Mouse (Mus musculus): ENCODE measurements around the gene Mcrip2. TPM values are rescaled to one million over a fixed set of nuclear protein-coding genes. Genes with fewer than 3 reads are reported as not detected.
"Not testable (repeated sequence)": the region's sequence is repeated elsewhere in the genome, so short reads cannot be mapped to it uniquely, and the experiment has no call there.

Mcrip2 gene
- total and polyA plus RNA-seq, 2 experiments from 2014 or later = 202 to 357 TPM

DNA sequence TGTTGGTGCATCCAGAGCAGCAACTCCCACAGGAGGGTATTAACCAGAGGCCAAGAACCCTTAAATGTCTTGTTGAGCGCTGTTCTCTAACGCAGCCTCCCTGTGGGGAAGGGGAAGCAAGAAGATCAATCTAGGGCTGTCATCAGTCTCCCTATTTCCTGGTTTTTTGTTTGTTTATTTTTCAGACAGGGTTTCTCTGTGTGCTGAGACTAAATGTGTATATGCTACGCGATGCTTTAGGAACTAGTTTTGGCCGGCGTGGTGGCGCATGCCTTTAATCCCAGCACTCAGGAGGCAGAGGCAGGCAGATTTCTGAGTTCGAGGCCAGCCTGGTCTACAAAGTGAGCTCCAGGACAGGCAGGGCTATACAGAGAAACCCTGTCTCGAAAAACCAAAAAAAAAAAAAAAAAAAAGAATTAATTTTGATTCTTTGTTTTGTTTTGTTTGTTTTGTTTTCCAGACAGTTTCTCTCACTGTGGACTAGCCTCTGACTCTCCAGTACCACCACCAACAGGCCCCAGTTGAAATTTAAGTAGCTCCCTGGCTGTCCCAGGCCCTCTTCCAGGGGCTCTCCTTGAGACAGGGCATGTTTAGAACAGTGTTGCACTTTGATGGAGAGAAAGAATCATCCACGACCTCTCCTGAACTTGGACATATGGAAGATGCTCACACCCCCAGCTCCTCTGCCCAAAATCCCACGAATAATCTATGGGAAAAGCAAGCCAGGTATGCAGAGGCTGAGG is 5.0 kb upstream of the Mcrip2 start:
- DNase-seq (ENCODE audit: low spot score) (no peak), ATAC-seq (ENCODE audit: insufficient read depth, low read depth) (no peak)
- no peaks in the 10 kb centered on the region for H3K9me3 ChIP-seq (replicated peaks; ENCODE audit: control insufficient read depth, low read length)
- H3K27me3 ChIP-seq (ENCODE audit: control insufficient read depth, insufficient read depth, low read length) = no peaks in the 10 kb centered on the region
- H3K36me3 ChIP-seq (replicated peaks; ENCODE audit: control insufficient read depth, insufficient read depth, low read length) = no peaks in the 10 kb centered on the region
- no peak overlapping the region for H3K9ac ChIP-seq (replicated peaks; ENCODE audit: low read depth, low read length)
- 76% methylated on average over 11 of the region's 11 CpGs for WGBS
- peaks cover 18% of the 10 kb centered on the region; the same call in 1 of the 2 replicates for H3K4me1 ChIP-seq (ENCODE audit: control insufficient read depth, insufficient read depth)
- no peak overlapping the region for H3K4me3 ChIP-seq (ENCODE audit: low read depth, low read length)
- H3K27ac ChIP-seq (ENCODE audit: low read depth) = 0 out of 2 replicates have a peak overlapping the region, but pooled peaks have one; percentile 21
- TF ChIP-seq CTCF (IDR thresholded peaks at IDR 0.05; ENCODE audit: low read depth) = no peak
- no peak for TF ChIP-seq EP300 (IDR thresholded peaks at IDR 0.05; ENCODE audit: low read depth)
- no peak overlapping the region for H3K4me2 ChIP-seq (ENCODE audit: low read depth, low read length)

DNA sequence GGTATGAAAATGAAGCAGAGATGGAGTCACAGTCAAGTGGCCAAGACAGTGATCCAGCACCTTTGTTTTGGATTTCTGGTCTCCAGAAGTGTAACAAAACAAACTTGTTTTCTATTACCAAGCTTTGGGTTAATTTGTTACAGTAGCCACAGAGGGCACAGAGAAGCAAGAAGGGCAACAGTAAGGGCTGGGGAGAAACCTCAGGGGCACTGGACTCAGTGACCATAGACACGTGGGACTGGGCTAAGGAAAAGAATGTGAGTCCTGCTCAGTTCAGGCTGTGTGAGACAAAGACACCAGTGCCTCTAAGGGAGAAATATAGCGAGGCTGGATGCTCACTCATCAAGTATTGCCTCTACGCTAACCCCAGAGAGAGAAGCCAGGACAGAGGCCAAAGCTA is 4.1 kb upstream of the Mcrip2 start:
- ATAC-seq (ENCODE audit: insufficient read depth, low read depth) (no peak), DNase-seq (ENCODE audit: low spot score) (no peak)
- no peaks in the 10 kb centered on the region for H3K36me3 ChIP-seq (replicated peaks; ENCODE audit: control insufficient read depth, insufficient read depth, low read length)
- 81% methylated on average over 3 of the region's 3 CpGs for WGBS
- peaks cover 18% of the 10 kb centered on the region; the same call in 1 of the 2 replicates for H3K4me1 ChIP-seq (ENCODE audit: control insufficient read depth, insufficient read depth)
- H3K4me3 ChIP-seq (ENCODE audit: low read depth, low read length) = no peak overlapping the region
- H3K27me3 ChIP-seq (ENCODE audit: control insufficient read depth, insufficient read depth, low read length) = no peaks in the 10 kb centered on the region
- TF ChIP-seq CTCF (IDR thresholded peaks at IDR 0.05; ENCODE audit: low read depth) (no peak), EP300 (IDR thresholded peaks at IDR 0.05; ENCODE audit: low read depth) (no peak)
- H3K9ac ChIP-seq (replicated peaks; ENCODE audit: low read depth, low read length) = no peak overlapping the region
- no peak overlapping the region for H3K27ac ChIP-seq (ENCODE audit: low read depth)
- no peak overlapping the region for H3K4me2 ChIP-seq (ENCODE audit: low read depth, low read length)
- H3K9me3 ChIP-seq (replicated peaks; ENCODE audit: control insufficient read depth, low read length) = no peaks in the 10 kb centered on the region

DNA sequence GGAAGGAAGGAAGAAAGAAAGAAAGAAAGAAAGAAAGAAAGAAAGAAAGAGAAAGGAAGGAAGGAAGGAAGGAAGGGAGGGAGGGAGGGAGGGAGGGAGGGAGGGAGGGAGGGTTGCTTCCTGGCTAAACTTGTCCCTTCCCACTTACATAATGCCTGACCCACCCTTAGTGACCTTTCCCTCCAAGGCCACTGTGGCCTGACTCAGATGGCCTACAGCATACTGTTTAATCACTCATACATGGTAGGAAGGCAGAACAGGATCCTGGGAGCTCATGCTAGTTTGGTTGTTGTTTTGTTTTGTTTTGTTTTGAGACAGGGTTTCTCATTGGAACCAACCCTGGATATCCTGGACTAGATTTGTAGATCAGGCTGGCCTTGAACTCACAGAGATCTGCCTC is 3.0 kb upstream of the Mcrip2 start:
- not testable (repeated sequence) for H3K36me3 ChIP-seq (replicated peaks; ENCODE audit: control insufficient read depth, insufficient read depth, low read length); H3K9me3 ChIP-seq (replicated peaks; ENCODE audit: control insufficient read depth, low read length); ATAC-seq (ENCODE audit: insufficient read depth, low read depth); H3K27me3 ChIP-seq (ENCODE audit: control insufficient read depth, insufficient read depth, low read length); H3K4me2 ChIP-seq (ENCODE audit: low read depth, low read length); DNase-seq (ENCODE audit: low spot score); H3K9ac ChIP-seq (replicated peaks; ENCODE audit: low read depth, low read length); H3K27ac ChIP-seq (ENCODE audit: low read depth); H3K4me3 ChIP-seq (ENCODE audit: low read depth, low read length)
- peaks cover 23% of the 10 kb centered on the region for H3K4me1 ChIP-seq (ENCODE audit: control insufficient read depth, insufficient read depth)

DNA sequence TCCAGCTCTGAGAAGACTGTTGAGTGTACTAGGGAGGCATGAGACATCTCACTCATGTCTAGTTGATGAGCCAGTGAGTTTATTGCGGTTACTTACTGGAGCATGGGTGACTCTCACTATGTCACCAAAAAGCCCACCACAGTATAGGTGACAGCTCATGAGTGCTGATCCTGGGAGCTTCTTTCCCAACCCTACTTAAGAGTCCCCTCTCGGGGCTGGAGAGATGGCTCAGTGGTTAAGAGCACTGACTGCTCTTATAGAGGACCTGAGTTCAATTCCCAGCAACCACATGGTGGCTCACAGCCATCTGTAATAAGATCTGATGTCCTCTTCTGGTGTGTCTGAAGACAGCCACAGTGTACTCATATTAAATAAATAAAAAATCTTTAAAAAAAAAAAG is 1.4 kb upstream of the Mcrip2 start:
- no peak overlapping the region for H3K27ac ChIP-seq (ENCODE audit: low read depth)
- no peak overlapping the region for H3K4me2 ChIP-seq (ENCODE audit: low read depth, low read length)
- ATAC-seq (ENCODE audit: insufficient read depth, low read depth) = no peak
- no peak overlapping the region for H3K4me3 ChIP-seq (ENCODE audit: low read depth, low read length)
- no peak for DNase-seq (ENCODE audit: low spot score)
- H3K9ac ChIP-seq (replicated peaks; ENCODE audit: low read depth, low read length) = no peak overlapping the region
- 90% methylated on average over 2 of the region's 2 CpGs for WGBS
- H3K9me3 ChIP-seq (replicated peaks; ENCODE audit: control insufficient read depth, low read length) = no peaks in the 10 kb centered on the region
- H3K4me1 ChIP-seq (ENCODE audit: control insufficient read depth, insufficient read depth) = peaks cover 20% of the 10 kb centered on the region
- TF ChIP-seq EP300 (IDR thresholded peaks at IDR 0.05; ENCODE audit: low read depth) (no peak), CTCF (IDR thresholded peaks at IDR 0.05; ENCODE audit: low read depth) (no peak)
- H3K27me3 ChIP-seq (ENCODE audit: control insufficient read depth, insufficient read depth, low read length) = no peaks in the 10 kb centered on the region
- 0 out of 2 replicates have a peak, but pooled peaks cover under 1% of the 10 kb centered on the region for H3K36me3 ChIP-seq (replicated peaks; ENCODE audit: control insufficient read depth, insufficient read depth, low read length)

DNA sequence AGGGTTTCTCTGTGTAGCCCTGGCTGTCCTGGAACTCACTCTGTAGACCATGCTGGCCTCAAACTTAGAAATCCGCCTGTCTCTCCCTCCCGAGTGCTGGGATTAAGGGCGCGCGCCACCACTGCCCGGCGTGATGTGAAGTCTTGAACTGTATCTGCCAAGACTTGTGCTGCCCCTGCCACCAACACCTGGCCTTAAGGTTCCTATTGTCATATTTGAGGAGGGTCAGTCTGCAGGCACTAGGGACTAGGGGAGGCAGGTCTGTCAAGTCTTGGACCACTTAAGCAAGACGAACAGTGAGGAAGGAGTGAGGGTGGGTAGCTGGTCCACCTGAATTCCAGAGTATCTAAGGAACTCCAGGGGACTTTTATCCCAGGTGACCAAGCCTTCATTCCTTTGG is 934 bp upstream of the Mcrip2 start:
- Histone ChIP-seq H3K36me3 (replicated peaks; ENCODE audit: control insufficient read depth, insufficient read depth, low read length) (0 out of 2 replicates have a peak, but pooled peaks cover 5% of the 10 kb centered on the region), H3K27me3 (ENCODE audit: control insufficient read depth, insufficient read depth, low read length) (no peaks in the 10 kb centered on the region), H3K4me3 (ENCODE audit: low read depth, low read length) (no peak overlapping the region), H3K4me1 (ENCODE audit: control insufficient read depth, insufficient read depth) (peaks cover 17% of the 10 kb centered on the region), H3K27ac (ENCODE audit: low read depth) (no peak overlapping the region), H3K9me3 (replicated peaks; ENCODE audit: control insufficient read depth, low read length) (no peaks in the 10 kb centered on the region), H3K9ac (replicated peaks; ENCODE audit: low read depth, low read length) (no peak overlapping the region), H3K4me2 (ENCODE audit: low read depth, low read length) (no peak overlapping the region)
- no peak for DNase-seq (ENCODE audit: low spot score)
- TF ChIP-seq EP300 (IDR thresholded peaks at IDR 0.05; ENCODE audit: low read depth) (no peak), CTCF (IDR thresholded peaks at IDR 0.05; ENCODE audit: low read depth) (no peak)
- no peak for ATAC-seq (ENCODE audit: insufficient read depth, low read depth)
- 83% methylated on average over 8 of the region's 8 CpGs for WGBS

All from heart, postnatal 0 days (tissue).